Mouse (Mus musculus): Measurements from ENCODE around the gene Alg1. TPM values are rescaled to one million over a fixed set of nuclear protein-coding genes. Genes with fewer than 3 reads are reported as not detected.
A peak's percentile ranks its signal among the peaks of the same experiment; 100 is the strongest.

The Alg1 gene
- polyA plus RNA-seq (2014; fragmentation: Nextera tagmentation; extraction: Ambion mirVana), result 32.5 and 32.9 TPM in 2 replicates

DNA sequence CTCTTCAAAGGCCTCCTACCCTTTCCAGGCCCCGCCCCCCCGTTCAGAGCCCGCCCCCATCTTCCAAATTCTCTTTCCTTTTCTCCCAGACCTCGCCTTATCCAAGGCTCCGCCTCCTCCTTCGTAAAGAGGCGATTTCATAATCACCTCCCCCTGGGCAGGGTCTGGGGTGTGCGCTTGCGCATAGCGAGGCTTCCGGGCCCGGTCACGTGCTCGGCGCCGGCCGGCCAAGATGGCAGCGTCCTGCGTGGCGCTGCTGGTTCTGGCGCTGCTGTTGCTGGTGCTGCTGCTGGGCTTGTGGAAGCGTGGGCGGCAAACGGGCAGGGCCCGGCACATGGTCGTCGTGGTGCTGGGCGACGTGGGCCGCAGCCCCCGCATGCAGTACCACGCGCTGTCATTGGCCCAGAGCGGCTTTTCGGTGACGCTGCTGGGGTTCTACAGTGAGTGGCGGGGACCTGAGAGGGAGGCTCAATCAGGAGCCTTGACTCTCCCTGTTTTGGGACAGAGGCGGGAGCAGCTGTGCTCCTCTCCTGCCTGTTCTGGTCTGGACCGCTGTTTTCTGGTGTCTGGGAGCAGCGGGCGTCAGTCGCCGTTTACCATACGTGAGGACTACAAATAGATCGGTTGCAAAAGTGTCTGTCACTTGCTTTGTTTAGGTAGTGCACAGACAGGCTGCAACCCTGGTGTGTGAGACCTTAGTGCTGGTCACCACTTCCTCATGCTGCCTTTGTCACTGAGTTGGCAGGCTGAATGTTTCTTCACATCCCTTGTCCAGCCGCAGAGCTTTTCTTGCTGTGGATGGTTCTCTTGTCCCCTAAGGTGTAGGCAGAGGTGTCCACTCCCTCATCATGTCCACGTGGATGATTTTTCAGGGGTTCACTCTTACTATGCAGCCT lies at the start of gene Alg1:
Gene Alg1 (plus strand): TSS at position 204 of the 896 bp plus-strand sequence.
- peaks cover 5% of the 10 kb centered on the region; the same call in 1 of the 2 replicates for H3K4me1 ChIP-seq (ENCODE audit: control insufficient read depth, insufficient read depth, low read length)
- 2% methylated on average over 47 of the region's 47 CpGs for WGBS
- no peaks in the 10 kb centered on the region; the same call in 1 of the 2 replicates for H3K36me3 ChIP-seq (ENCODE audit: control insufficient read depth, insufficient read depth, low read length)
- ATAC-seq (ENCODE audit: insufficient number of reproducible peaks, insufficient read depth, low FRiP score, low read depth), result peak; percentile 96
- peaks cover 5% of the 10 kb centered on the region; the same call in 1 of the 2 replicates for H3K9me3 ChIP-seq (ENCODE audit: control insufficient read depth, low read depth, low read length)
- H3K4me2 ChIP-seq (replicated peaks; ENCODE audit: low read depth, low read length), result peak within 1 kb of the TSS; percentile 58
- H3K9ac ChIP-seq (replicated peaks; ENCODE audit: low read depth, low read length), result peak within 1 kb of the TSS; percentile 76
- H3K4me3 ChIP-seq (ENCODE audit: low read depth, low read length), result peak within 1 kb of the TSS; percentile 81
- no peaks in the 10 kb centered on the region for H3K27me3 ChIP-seq (ENCODE audit: control insufficient read depth, insufficient read depth, low read length)
- H3K27ac ChIP-seq (ENCODE audit: low read length), result no peak within 1 kb of the TSS

DNA sequence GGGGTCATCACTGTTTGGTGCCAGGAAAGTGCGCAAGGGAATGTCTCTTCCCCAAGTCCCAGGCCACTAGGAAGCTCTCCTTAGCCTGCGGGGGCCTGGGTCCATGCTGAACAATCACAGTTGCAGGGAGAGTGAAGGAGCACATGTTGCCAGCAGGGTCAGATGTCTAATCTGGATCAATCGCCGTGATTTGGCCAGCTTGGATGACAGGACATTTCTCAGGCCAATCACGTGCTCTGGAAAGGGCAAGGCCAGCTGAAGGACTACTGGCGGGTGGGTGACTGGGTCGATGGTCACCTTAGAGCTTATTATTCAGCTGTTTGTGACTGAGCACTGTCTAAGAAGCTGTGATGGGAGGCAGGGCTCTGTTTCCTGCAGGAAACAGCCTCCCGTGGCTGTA lies 49.3 kb upstream of the Alg1 start:
- no peak overlapping the region for H3K27ac ChIP-seq (ENCODE audit: low read length)
- ATAC-seq (ENCODE audit: insufficient number of reproducible peaks, insufficient read depth, low FRiP score, low read depth), result no peak
- no peak overlapping the region for H3K4me2 ChIP-seq (replicated peaks; ENCODE audit: low read depth, low read length)
- H3K4me1 ChIP-seq (ENCODE audit: control insufficient read depth, insufficient read depth, low read length), result no peaks in the 10 kb centered on the region
- H3K27me3 ChIP-seq (ENCODE audit: control insufficient read depth, insufficient read depth, low read length), result no peaks in the 10 kb centered on the region
- H3K4me3 ChIP-seq (ENCODE audit: low read depth, low read length), result no peak overlapping the region
- H3K9me3 ChIP-seq (ENCODE audit: control insufficient read depth, low read depth, low read length), result no peaks in the 10 kb centered on the region
- WGBS, result 54% methylated on average over 8 of the region's 8 CpGs
- no peaks in the 10 kb centered on the region for H3K36me3 ChIP-seq (ENCODE audit: control insufficient read depth, insufficient read depth, low read length)
- H3K9ac ChIP-seq (replicated peaks; ENCODE audit: low read depth, low read length), result no peak overlapping the region

DNA sequence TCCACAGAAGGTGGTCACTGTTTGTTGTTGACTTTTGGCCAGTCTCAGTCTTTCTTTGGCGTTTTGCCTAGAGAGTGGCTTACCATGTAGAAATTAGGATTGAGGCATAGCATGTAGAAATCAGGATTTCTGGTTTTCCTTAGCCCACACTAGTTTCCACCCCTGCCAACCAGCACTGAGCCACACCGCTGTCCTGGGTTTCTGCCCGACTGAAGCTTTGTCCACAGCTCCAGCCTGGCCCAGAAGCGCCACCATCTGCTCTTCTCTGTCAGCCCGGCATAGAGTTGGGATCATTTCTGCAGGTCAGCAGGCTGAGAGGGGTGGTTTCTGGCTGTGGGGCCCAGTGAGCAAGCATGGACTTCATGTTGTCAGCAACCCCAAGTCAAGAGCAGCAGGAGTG lies 48.5 kb upstream of the Alg1 start:
- H3K36me3 ChIP-seq (ENCODE audit: control insufficient read depth, insufficient read depth, low read length), result no peaks in the 10 kb centered on the region
- no peaks in the 10 kb centered on the region for H3K9me3 ChIP-seq (ENCODE audit: control insufficient read depth, low read depth, low read length)
- no peak overlapping the region for H3K4me3 ChIP-seq (ENCODE audit: low read depth, low read length)
- no peak overlapping the region for H3K4me2 ChIP-seq (replicated peaks; ENCODE audit: low read depth, low read length)
- H3K27me3 ChIP-seq (ENCODE audit: control insufficient read depth, insufficient read depth, low read length), result no peaks in the 10 kb centered on the region
- H3K27ac ChIP-seq (ENCODE audit: low read length), result no peak overlapping the region
- 85% methylated on average over 5 of the region's 5 CpGs for WGBS
- no peak overlapping the region for H3K9ac ChIP-seq (replicated peaks; ENCODE audit: low read depth, low read length)
- H3K4me1 ChIP-seq (ENCODE audit: control insufficient read depth, insufficient read depth, low read length), result no peaks in the 10 kb centered on the region
- no peak for ATAC-seq (ENCODE audit: insufficient number of reproducible peaks, insufficient read depth, low FRiP score, low read depth)

GRCm38 (mm10) chr16:5185691-5186090 lies 47.7 kb upstream of the Alg1 start:
- Histone ChIP-seq H3K4me2 (replicated peaks; ENCODE audit: low read depth, low read length) (no peak overlapping the region), H3K9ac (replicated peaks; ENCODE audit: low read depth, low read length) (no peak overlapping the region), H3K27ac (ENCODE audit: low read length) (no peak overlapping the region), H3K9me3 (ENCODE audit: control insufficient read depth, low read depth, low read length) (no peaks in the 10 kb centered on the region), H3K27me3 (ENCODE audit: control insufficient read depth, insufficient read depth, low read length) (no peaks in the 10 kb centered on the region), H3K36me3 (ENCODE audit: control insufficient read depth, insufficient read depth, low read length) (no peaks in the 10 kb centered on the region), H3K4me1 (ENCODE audit: control insufficient read depth, insufficient read depth, low read length) (no peaks in the 10 kb centered on the region), H3K4me3 (ENCODE audit: low read depth, low read length) (no peak overlapping the region)
- no peak for ATAC-seq (ENCODE audit: insufficient number of reproducible peaks, insufficient read depth, low FRiP score, low read depth)
- WGBS, result 54% methylated on average over 7 of the region's 7 CpGs

DNA sequence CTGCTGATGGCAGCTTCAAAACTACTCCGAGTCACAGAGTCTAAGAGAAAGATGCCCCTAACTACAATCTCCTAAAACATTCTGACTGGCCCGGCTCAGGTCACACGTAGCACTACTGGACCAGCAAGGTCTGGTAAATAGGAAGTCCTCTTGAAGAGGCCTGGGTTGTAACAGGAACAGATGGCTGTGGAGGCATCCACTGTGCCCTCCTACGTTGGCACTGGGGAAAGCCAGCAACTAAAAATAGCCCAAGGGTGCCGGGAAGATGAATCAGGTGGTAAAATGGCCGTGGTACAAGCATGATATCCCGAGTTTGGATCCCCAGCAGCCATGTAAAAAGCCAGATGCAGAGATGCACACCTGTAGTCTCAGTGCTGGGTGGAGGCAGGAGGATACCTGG lies 47.2 kb upstream of the Alg1 start:
- WGBS, result 74% methylated on average over 7 of the region's 7 CpGs
- Histone ChIP-seq H3K36me3 (ENCODE audit: control insufficient read depth, insufficient read depth, low read length) (no peaks in the 10 kb centered on the region), H3K9me3 (ENCODE audit: control insufficient read depth, low read depth, low read length) (no peaks in the 10 kb centered on the region), H3K9ac (replicated peaks; ENCODE audit: low read depth, low read length) (no peak overlapping the region), H3K4me3 (ENCODE audit: low read depth, low read length) (no peak overlapping the region), H3K27me3 (ENCODE audit: control insufficient read depth, insufficient read depth, low read length) (no peaks in the 10 kb centered on the region), H3K4me1 (ENCODE audit: control insufficient read depth, insufficient read depth, low read length) (no peaks in the 10 kb centered on the region), H3K27ac (ENCODE audit: low read length) (no peak overlapping the region), H3K4me2 (replicated peaks; ENCODE audit: low read depth, low read length) (no peak overlapping the region)
- no peak for ATAC-seq (ENCODE audit: insufficient number of reproducible peaks, insufficient read depth, low FRiP score, low read depth)

DNA sequence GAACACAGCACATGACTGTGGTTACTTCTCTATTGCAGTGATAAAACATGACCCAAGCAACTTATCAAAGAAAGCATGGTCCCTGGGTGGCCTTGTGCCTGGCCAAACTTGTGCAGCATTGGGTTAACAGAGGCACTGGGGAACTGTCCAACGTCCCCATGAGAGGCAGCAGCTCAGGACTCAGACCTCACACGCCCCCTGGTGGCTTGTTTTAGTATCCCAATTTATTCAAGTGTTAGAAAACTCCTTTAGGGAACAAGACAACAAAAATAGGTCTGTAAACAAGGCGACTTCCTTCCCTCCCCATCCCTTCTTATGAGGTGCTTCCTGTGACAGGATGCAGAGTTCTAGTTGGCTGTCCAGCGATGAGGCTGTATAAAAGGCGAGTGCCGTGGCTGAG lies 38.3 kb upstream of the Alg1 start:
- Histone ChIP-seq H3K27me3 (ENCODE audit: control insufficient read depth, insufficient read depth, low read length) (no peaks in the 10 kb centered on the region), H3K27ac (ENCODE audit: low read length) (no peak overlapping the region), H3K36me3 (ENCODE audit: control insufficient read depth, insufficient read depth, low read length) (no peaks in the 10 kb centered on the region), H3K4me3 (ENCODE audit: low read depth, low read length) (no peak overlapping the region), H3K9ac (replicated peaks; ENCODE audit: low read depth, low read length) (no peak overlapping the region), H3K4me1 (ENCODE audit: control insufficient read depth, insufficient read depth, low read length) (no peaks in the 10 kb centered on the region), H3K9me3 (ENCODE audit: control insufficient read depth, low read depth, low read length) (no peaks in the 10 kb centered on the region), H3K4me2 (replicated peaks; ENCODE audit: low read depth, low read length) (no peak overlapping the region)
- ATAC-seq (ENCODE audit: insufficient number of reproducible peaks, insufficient read depth, low FRiP score, low read depth), result no peak
- 31% methylated on average over 6 of the region's 6 CpGs for WGBS

DNA sequence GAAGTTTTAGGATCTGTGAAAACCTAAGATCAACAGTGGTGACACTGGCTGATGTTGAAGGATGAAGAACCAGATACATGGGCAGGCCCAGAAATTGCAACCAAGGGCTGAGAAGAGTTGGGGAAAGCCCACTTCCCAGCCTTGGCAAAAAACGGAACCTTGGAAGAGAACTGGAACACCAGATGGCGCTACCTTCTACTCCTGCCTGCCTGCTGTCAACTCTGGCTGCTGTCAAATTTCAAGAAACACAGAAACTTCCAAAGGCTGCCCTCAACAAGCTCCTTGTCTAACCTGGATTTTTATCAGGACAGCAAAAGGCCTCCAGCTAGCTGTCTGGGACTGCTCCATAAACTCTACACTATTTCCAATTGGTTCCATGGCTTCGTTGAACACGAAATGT lies 30.7 kb upstream of the Alg1 start:
- Histone ChIP-seq H3K27ac (ENCODE audit: low read length) (no peak overlapping the region), H3K27me3 (ENCODE audit: control insufficient read depth, insufficient read depth, low read length) (no peaks in the 10 kb centered on the region), H3K4me2 (replicated peaks; ENCODE audit: low read depth, low read length) (peak overlapping the region; percentile 97), H3K9me3 (ENCODE audit: control insufficient read depth, low read depth, low read length) (no peaks in the 10 kb centered on the region), H3K4me1 (ENCODE audit: control insufficient read depth, insufficient read depth, low read length) (peaks cover 12% of the 10 kb centered on the region; the same call in 1 of the 2 replicates), H3K36me3 (ENCODE audit: control insufficient read depth, insufficient read depth, low read length) (no peaks in the 10 kb centered on the region), H3K9ac (replicated peaks; ENCODE audit: low read depth, low read length) (no peak overlapping the region), H3K4me3 (ENCODE audit: low read depth, low read length) (peak overlapping the region; percentile 90)
- whole genome bisulfite sequencing, result 13% methylated on average over 4 of the region's 4 CpGs
- no peak for ATAC-seq (ENCODE audit: insufficient number of reproducible peaks, insufficient read depth, low FRiP score, low read depth)

DNA sequence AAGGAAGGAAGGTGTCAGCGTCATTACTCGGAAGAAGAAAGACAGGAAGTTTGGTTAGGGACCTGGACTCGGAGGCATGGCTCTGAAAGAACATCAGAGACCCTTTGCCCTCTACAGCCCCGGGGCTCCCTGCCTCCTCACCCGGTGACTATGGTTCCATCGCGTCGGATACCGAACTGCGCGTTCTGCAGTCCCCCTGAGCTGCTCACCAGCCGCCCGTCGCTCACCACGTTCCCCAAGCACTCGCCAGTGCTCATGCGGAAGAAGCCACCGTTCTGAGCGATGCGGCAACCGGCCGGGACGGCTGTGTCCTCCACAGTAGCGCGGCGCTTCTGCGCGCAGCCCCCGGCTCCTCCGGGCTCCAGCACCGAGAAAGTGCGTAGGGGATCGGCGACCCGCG lies 30.2 kb upstream of the Alg1 start:
- 1% methylated on average over 36 of the region's 36 CpGs for WGBS
- H3K27ac ChIP-seq (ENCODE audit: low read length), result no peak overlapping the region
- no peaks in the 10 kb centered on the region for H3K9me3 ChIP-seq (ENCODE audit: control insufficient read depth, low read depth, low read length)
- H3K27me3 ChIP-seq (ENCODE audit: control insufficient read depth, insufficient read depth, low read length), result no peaks in the 10 kb centered on the region
- peak; percentile 15; the same call in 1 of the 2 replicates for ATAC-seq (ENCODE audit: insufficient number of reproducible peaks, insufficient read depth, low FRiP score, low read depth)
- H3K4me2 ChIP-seq (replicated peaks; ENCODE audit: low read depth, low read length), result peak overlapping the region; percentile 97
- no peaks in the 10 kb centered on the region for H3K36me3 ChIP-seq (ENCODE audit: control insufficient read depth, insufficient read depth, low read length)
- H3K4me1 ChIP-seq (ENCODE audit: control insufficient read depth, insufficient read depth, low read length), result peaks cover 12% of the 10 kb centered on the region; the same call in 1 of the 2 replicates
- H3K4me3 ChIP-seq (ENCODE audit: low read depth, low read length), result peak overlapping the region; percentile 90
- peak overlapping the region; percentile 51 for H3K9ac ChIP-seq (replicated peaks; ENCODE audit: low read depth, low read length)
